Mouse (Mus musculus) midbrain, postnatal 0 days (tissue): ENCODE measurements around the gene Myo1c. TPM values are rescaled to one million over a fixed set of nuclear protein-coding genes. Genes with fewer than 3 reads are reported as not detected.

Experiments
- ATAC-seq: fragments of 200-750 bp; cut with Nextera tagmentation; 2 replicates; pipeline ENCODE4 v1.8.0; 2017; ENCODE audit warnings: moderate number of reproducible peaks, mild to moderate bottlenecking, moderate TSS enrichment, moderate library complexity; ENCODE audit not compliant: low FRiP score
- DNase-seq: peaks from one replicate; pipeline ENCODE4 v3.0.0-alpha.2; 2015; ENCODE audit warnings: low spot score
- H3K27ac ChIP-seq: fragments of 300-500 bp; sonication (generic); 2 replicates; pipeline ENCODE4 v1.5.1; 2014; ENCODE audit warnings: low read depth, mild to moderate bottlenecking, low read length, mixed read lengths
- H3K27me3 ChIP-seq: fragments of 300-500 bp; sonication (generic); 2 replicates; pipeline ENCODE4 v1.6.1; 2014; ENCODE audit warnings: low read length, control low read depth, mixed read lengths; ENCODE audit not compliant: insufficient read depth
- H3K36me3 ChIP-seq: fragments of 300-500 bp; sonication (generic); 2 replicates; pipeline ENCODE4 v1.6.1; 2014; ENCODE audit warnings: low read length, control low read depth, mixed read lengths; ENCODE audit not compliant: insufficient read depth
- H3K4me1 ChIP-seq: fragments of 300-500 bp; sonication (generic); 2 replicates; pipeline ENCODE4 v1.6.1; 2014; ENCODE audit warnings: mild to moderate bottlenecking, control low read depth, antibody characterized with exemption, low read length, mixed read lengths; ENCODE audit not compliant: insufficient read depth
- H3K4me2 ChIP-seq: fragments of 300-500 bp; sonication (generic); 2 replicates; pipeline ENCODE4 v1.6.1; 2014; ENCODE audit warnings: low read depth, mild to moderate bottlenecking, low read length, mixed read lengths; ENCODE audit not compliant: poor library complexity, severe bottlenecking
- H3K4me3 ChIP-seq: fragments of 300-500 bp; sonication (generic); 2 replicates; pipeline ENCODE4 v1.5.1; 2014; ENCODE audit warnings: low read depth, mild to moderate bottlenecking, low read length, moderate library complexity
- H3K9ac ChIP-seq: fragments of 300-500 bp; sonication (generic); replicated peaks from 2 replicates; pipeline ENCODE4 v1.6.1; 2014; ENCODE audit warnings: mild to moderate bottlenecking, low read length, moderate library complexity, mixed read lengths; ENCODE audit not compliant: poor library complexity, severe bottlenecking
- H3K9me3 ChIP-seq: fragments of 300-500 bp; sonication (generic); 2 replicates; pipeline ENCODE4 v1.6.1; 2016; ENCODE audit warnings: low read length, control low read depth
- CTCF ChIP-seq: IDR thresholded peaks from 2 replicates; pipeline ENCODE4 v1.5.1; 2016; ENCODE audit warnings: antibody characterized with exemption, mild to moderate bottlenecking
- WGBS: fragments of 180-500 bp; shearing (Covaris S2); extraction: QIAGEN DNeasy Blood & Tissue Kit; methylation state at CpG from one replicate; pipeline ENCODE4 v1.1.7; 2014; 5-methylcytosine and 5-hydroxymethylcytosine counted together
- polyA plus RNA-seq: library from polyadenylated mRNA; unstranded; fragments of >200 nt; fragmentation: Nextera tagmentation; extraction: Ambion mirVana; gene quantifications from 2 replicates; pipeline ENCODE4 v1.2.1, GENCODE M21; 2015
- total RNA-seq: library from RNA; depleted of rRNA; stranded (reverse); fragments of >200 nt; gene quantifications from 2 replicates; pipeline ENCODE4 v1.2.3, GENCODE M21; 2014; rRNA removed

Myo1c gene
- total and polyA plus RNA-seq, 2 experiments from 2014 or later, result 7.7 to 22.8 TPM

- ATAC-seq (no peak), DNase-seq (no peak)
- Histone ChIP-seq H3K27ac (no peak overlapping the region), H3K4me3 (no peak overlapping the region), H3K9me3 (no peaks in the 10 kb centered on the region), H3K9ac (no peak overlapping the region), H3K4me2 (no peak overlapping the region), H3K27me3 (no peaks in the 10 kb centered on the region), H3K36me3 (no peaks in the 10 kb centered on the region), H3K4me1 (no peaks in the 10 kb centered on the region)
- 67% methylated on average over 4 of the region's 4 CpGs for WGBS
- TF ChIP-seq CTCF, result no peak
Observed at GRCm38 (mm10) chr11:75722339-75722738, 72.0 kb downstream of the Myo1c start.

Other genes with a start within 250 kb of the Myo1c start
- 50.6 and 92.0 TPM in 2 replicates for gene Serpinf1, start 227.8 kb upstream of the Myo1c start, total RNA-seq
- 34.3 and 44.6 TPM in 2 replicates for gene Serpinf1, start 227.8 kb upstream of the Myo1c start, polyA plus RNA-seq
- gene Serpinf2, start 210.9 kb upstream of the Myo1c start, total RNA-seq, result not detected in 2 replicates
- 0.11 TPM in 1 of 2 replicates, not detected in the other for gene Serpinf2, start 210.9 kb upstream of the Myo1c start, polyA plus RNA-seq
- gene Wdr81, start 195.8 kb upstream of the Myo1c start, total RNA-seq, result 17.4 and 29.7 TPM in 2 replicates
- gene Wdr81, start 195.8 kb upstream of the Myo1c start, polyA plus RNA-seq, result 4.5 and 4.8 TPM in 2 replicates
- gene Tlcd2, start 188.8 kb upstream of the Myo1c start, total RNA-seq, result 0.66 and 0.76 TPM in 2 replicates
- 1.6 and 1.9 TPM in 2 replicates for gene Tlcd2, start 188.8 kb upstream of the Myo1c start, polyA plus RNA-seq
- 121 and 129 TPM in 2 replicates for gene Prpf8, start 163.7 kb upstream of the Myo1c start, total RNA-seq
- 25.7 and 27.6 TPM in 2 replicates for gene Prpf8, start 163.7 kb upstream of the Myo1c start, polyA plus RNA-seq
- 5.7 and 7.0 TPM in 2 replicates for gene Rilp, start 140.4 kb upstream of the Myo1c start, total RNA-seq
- gene Rilp, start 140.4 kb upstream of the Myo1c start, polyA plus RNA-seq, result 6.9 and 7.5 TPM in 2 replicates
- 3.6 and 3.8 TPM in 2 replicates for gene Scarf1, start 137.0 kb upstream of the Myo1c start, total RNA-seq
- gene Scarf1, start 137.0 kb upstream of the Myo1c start, polyA plus RNA-seq, result 3.0 and 3.5 TPM in 2 replicates
- gene Slc43a2, start 118.8 kb upstream of the Myo1c start, total RNA-seq, result 34.3 and 34.5 TPM in 2 replicates
- 17.0 and 20.4 TPM in 2 replicates for gene Slc43a2, start 118.8 kb upstream of the Myo1c start, polyA plus RNA-seq
- gene Pitpna, start 62.4 kb upstream of the Myo1c start, total RNA-seq, result 105 and 108 TPM in 2 replicates
- 91.7 and 106 TPM in 2 replicates for gene Pitpna, start 62.4 kb upstream of the Myo1c start, polyA plus RNA-seq
- 50.0 and 50.2 TPM in 2 replicates for gene Inpp5k, start 19.5 kb upstream of the Myo1c start, total RNA-seq
- 43.7 and 49.9 TPM in 2 replicates for gene Inpp5k, start 19.5 kb upstream of the Myo1c start, polyA plus RNA-seq
- gene Crk, start 28.8 kb downstream of the Myo1c start, total RNA-seq, result 79.5 and 90.1 TPM in 2 replicates
- gene Crk, start 28.8 kb downstream of the Myo1c start, polyA plus RNA-seq, result 71.6 and 75.0 TPM in 2 replicates
- gene Ywhae, start 82.4 kb downstream of the Myo1c start, total RNA-seq, result 341 and 436 TPM in 2 replicates
- 1,643 and 1,657 TPM in 2 replicates for gene Ywhae, start 82.4 kb downstream of the Myo1c start, polyA plus RNA-seq
- gene Doc2b, start 145.5 kb downstream of the Myo1c start, total RNA-seq, result 23.0 and 27.7 TPM in 2 replicates
- gene Doc2b, start 145.5 kb downstream of the Myo1c start, polyA plus RNA-seq, result 6.9 and 8.0 TPM in 2 replicates